Mouse (Mus musculus): Measurements from ENCODE around the gene Cxcr3. TPM values are rescaled to one million over a fixed set of nuclear protein-coding genes. Genes with fewer than 3 reads are reported as not detected.

Gene Cxcr3
- total RNA-seq, 2 experiments from 2014 or later: 0.25 TPM; not detected in 1

Other genes starting within 250 kb of the Cxcr3 start
- 10 to 100 TPM; 23.0 to 25.2 TPM for gene Taf1, start 201.5 kb downstream of the Cxcr3 start, total RNA-seq (2021)
- 10 to 100 TPM; 84.4 to 86.9 TPM for gene Ogt, start 94.2 kb downstream of the Cxcr3 start, total RNA-seq (2021)
- not detected for gene Gm4779, start 60.2 kb upstream of the Cxcr3 start, total RNA-seq (2021)
- not detected for gene 8030474K03Rik, start 60.4 kb upstream of the Cxcr3 start, total RNA-seq (2021)
- 1 to 10 TPM; 7.8 to 8.4 TPM for gene Nhsl2, start 115.1 kb upstream of the Cxcr3 start, total RNA-seq (2021)

All from heart, postnatal 4 days (tissue).